Mouse (Mus musculus) activated CD4-positive, CD25-positive, alpha-beta regulatory T cell, adult 4 months (primary cell): ENCODE measurements at regions not wholly inside any gene's neighbourhood (a gene's known extent, or its start where the extent isn't known, plus 50 kb on each side); places are given as distances from the start of the nearest gene placed in this dataset.

Experiments
- ATAC-seq: one replicate; pipeline ENCODE4 v1.8.0; 2017

DNA sequence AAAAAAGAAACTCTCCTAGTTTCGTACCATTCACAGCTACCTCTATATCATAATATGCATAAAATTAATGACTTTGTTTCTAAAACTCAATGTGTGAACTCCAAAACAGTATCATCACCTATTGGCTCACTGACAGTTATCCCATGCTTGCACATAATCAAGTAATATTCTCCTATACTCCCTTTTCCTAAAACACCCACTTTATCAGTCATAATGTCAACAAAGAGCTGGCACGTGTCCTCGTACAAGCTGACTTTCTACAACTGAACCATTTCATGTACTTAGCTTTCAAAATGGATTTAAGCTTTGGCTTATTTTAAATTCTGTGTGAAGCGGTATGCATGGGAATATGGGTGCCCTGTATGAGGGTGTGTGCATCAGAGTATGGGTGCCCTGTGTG is 58.0 kb upstream of the Golim4 start:
- ATAC-seq, result no peak

DNA sequence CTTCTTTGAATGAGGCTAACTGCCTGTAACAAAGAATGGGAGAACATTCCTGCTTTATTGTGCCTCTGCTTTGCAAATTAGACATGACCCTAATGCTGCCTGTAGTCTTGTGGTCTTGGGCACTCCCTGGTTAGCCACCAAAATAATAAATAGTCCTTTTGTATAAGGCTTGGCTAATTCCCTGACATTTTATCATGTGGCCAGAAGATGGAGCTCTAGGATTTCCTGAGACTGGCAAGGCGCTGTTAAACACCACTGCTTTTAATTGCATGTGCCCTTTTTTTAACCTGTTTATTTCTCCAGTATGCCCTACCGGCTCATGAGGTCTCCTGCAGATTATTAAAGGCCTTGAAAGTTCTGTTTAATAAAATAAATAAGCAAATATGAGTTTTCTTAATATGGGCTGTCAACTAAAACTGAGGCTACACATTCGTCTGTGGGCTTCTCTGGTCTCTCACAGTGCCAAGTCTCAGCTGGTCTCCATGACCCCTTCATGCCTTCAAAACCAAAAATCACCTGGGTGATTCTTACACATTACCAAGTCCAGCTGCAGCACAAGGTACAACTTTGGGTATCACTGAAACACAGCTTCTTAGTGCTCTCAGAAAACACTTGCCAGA is 51.9 kb upstream of the Golim4 start:
- ATAC-seq, result peak; percentile 43
